Mouse (Mus musculus) gastrocnemius, postnatal 10 days (tissue): Measurements from ENCODE around the gene Sord. TPM values are rescaled to one million over a fixed set of nuclear protein-coding genes. Genes with fewer than 3 reads are reported as not detected.
A peak's percentile ranks its signal among the peaks of the same experiment; 100 is the strongest.
"Not testable (repeated sequence)": the region's sequence is repeated elsewhere in the genome, so short reads cannot be mapped to it uniquely, and the experiment has no call there.

Experiments
- DNase-seq: peaks from one replicate; pipeline ENCODE4 v3.0.0; 2021; ENCODE audit warnings: mixed read lengths
- long read RNA-seq, 2 experiments: library from polyadenylated mRNA; stranded (forward); transcript quantifications; one replicate each; pipeline ENCODE4 v2.0.0; 2021
- total RNA-seq, 2 experiments: library from RNA; stranded (reverse); gene quantifications; 2 replicates each; pipeline ENCODE4 v1.2.3; 2021

Gene Sord
- 10 to 100 TPM; 16.5 to 19.1 TPM for total RNA-seq
- long read RNA-seq, experiment 1, transcript Sord-201 (9 exons, 2,352 nt), result major isoform, 21 of 23 reads
- long read RNA-seq, experiment 1, partial matches to known transcripts, result 1 of 23 reads
- long read RNA-seq, experiment 1, other reads (novel, unspliced or antisense), result 1 of 23 reads
- long read RNA-seq, experiment 2, transcript Sord-201 (9 exons, 2,352 nt), result major isoform, 18 of 20 reads
- long read RNA-seq, experiment 2, partial matches to known transcripts, result 1 of 20 reads
- long read RNA-seq, experiment 2, other reads (novel, unspliced or antisense), result 1 of 20 reads

DNA sequence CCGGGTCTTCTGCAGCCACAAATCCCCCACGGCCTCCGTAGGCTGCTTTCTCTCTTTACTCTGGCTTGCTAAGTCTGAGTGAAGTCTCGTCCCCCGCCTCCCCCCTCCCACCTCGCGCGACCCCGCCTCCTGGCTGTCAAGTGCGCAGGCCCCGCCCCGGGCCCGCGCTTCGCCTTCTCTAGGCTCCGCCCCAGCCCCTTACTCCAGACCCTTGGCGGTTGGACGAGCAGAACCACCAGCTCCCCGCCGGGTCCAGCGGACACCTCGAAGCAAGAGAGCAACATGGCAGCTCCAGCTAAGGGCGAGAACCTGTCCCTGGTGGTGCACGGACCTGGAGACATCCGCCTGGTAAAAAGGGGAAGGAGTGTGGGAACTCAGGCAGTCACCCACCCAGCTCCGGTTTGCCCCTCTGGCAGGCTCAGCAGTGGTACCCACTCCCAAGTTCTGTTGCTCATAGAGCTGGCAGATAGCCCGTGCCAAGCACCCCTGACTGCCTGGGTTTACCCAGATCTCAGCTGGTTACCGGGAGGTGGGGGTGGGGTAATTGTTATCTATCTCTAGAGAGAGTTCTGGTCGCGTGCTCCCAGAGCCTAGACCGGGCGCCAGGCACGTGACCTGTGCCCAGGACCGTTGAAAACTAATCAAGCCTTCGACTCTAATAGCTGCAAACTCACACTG, at the start of gene Sord:
Gene Sord, plus strand, starts transcription at position 139 of the 678 bp plus-strand sequence.
- DNase-seq, result peak; percentile 75

DNA sequence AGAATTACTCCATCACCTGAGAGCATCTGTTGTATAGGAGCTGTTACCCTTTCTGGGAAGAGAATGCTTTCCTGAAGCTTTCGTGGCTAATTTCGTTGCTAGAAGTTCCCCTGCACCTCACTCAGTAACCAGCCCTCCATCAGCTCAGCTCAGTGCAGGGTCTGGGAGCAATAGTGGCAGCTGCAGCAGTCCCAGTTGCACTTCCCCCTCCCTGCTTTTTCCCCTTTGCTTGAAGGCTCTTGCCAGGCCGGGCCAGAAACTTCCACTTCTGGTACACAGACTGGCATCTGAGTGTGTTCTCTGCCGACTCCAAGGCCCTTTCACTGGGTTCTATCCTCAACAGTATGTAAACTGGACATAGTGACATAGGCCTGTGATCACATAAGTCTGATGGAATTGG, 49.5 kb upstream of the Sord start:
- no peak for DNase-seq

DNA sequence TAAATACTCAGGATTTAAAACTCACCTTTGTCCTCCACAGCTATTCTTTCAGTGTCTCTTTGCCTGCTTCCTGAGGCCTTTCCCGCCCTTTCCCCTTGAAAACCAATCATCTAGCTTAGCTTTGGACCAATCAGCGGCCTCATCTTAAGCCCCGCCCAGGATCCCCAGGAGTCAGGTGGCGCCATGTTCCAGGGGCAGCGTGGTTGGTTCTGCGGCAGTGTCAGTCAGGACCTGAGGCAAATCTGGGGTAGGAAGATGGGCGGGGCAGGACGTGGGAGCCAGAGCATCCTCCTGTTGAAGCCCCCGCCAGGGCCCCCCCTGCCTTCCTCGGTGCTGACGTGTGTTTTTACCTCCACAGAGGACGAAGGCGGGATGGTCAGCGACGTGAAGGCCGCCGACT, 48.4 kb upstream of the Sord start, which contains the start of the genes Patl2 and Terb2:
Gene Patl2, minus strand, starts transcription at position 84 of the 400 bp plus-strand sequence.
Gene Terb2, plus strand, starts transcription at position 167 of the 400 bp plus-strand sequence.
- DNase-seq, result no peak

DNA sequence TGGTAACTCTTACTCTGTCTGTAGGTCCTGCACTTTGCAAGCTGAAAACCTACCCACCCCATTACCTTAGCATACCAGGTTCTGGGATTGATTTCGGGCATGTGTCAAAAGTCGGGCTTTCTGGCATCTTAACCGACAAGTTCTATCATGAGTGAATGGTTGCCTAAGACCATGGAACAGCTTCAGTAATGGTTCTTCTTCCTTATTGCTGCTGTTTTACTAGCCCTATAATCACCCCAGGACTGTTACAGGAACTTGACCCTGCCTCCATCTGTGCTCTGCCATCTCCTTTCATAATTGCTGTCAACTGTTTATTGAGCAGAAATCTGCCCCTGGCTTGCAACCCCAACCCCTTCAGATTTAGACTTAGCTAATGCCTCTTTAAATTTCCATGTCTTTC, 47.8 kb upstream of the Sord start:
- no peak for DNase-seq

DNA sequence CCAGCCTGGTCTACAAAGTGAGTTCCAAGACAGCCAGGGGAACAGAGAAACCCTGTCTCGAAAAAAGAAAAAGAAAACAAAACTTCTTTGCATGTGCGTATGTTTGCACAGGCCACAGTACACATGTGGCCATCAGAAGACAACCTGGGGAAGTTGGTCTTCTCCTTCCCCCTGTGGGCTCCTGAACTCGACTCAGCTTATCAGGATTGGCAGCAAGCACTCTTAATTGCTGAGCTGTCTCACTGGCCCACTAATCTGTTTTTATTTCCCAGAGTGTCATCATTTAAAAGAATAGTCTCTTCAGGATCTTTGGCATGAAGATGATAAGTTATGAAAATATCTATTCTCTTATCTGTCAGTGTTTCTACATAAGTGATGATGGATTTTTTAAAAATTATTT, 42.7 kb upstream of the Sord start:
- no peak for DNase-seq

DNA sequence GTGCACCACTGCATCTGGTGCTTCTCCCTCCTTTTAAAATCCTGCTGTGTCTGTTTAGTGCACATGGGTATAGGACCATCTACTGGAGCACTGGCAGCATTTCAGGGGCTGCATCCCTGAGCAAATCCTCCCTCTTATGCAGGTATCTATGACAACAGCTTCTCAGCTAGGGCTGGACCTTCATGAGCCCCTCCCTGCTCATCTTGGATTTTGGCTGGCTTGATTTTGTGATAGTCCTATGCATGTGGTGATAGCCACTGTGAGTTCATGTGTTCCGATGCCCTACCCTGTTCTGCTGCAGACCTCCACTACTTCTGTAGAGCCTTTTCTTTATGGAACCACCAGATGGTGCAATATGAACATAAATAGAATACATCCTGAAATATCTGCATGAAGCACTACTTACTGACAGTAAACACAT, 40.0 kb upstream of the Sord start:
- DNase-seq, result no peak

DNA sequence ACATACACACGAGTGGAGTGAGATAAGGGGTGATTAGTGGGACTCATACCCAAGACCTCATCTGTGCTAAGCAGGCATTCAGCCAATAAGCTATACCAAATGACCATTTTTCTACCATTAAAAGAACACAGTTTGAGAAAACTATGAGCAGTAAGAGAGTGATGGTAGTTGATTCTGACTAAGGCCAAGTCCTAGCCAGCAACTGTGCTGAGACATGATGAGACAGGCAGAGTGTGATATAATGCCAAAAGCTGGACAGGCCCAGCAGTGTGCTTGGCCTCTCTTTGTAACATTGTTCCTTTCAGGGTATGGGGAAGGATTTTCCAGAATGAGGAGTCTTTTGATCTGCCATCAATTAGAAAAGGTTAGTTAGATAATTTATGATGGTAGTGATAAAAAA, 33.0 kb upstream of the Sord start:
- DNase-seq, result no peak

DNA sequence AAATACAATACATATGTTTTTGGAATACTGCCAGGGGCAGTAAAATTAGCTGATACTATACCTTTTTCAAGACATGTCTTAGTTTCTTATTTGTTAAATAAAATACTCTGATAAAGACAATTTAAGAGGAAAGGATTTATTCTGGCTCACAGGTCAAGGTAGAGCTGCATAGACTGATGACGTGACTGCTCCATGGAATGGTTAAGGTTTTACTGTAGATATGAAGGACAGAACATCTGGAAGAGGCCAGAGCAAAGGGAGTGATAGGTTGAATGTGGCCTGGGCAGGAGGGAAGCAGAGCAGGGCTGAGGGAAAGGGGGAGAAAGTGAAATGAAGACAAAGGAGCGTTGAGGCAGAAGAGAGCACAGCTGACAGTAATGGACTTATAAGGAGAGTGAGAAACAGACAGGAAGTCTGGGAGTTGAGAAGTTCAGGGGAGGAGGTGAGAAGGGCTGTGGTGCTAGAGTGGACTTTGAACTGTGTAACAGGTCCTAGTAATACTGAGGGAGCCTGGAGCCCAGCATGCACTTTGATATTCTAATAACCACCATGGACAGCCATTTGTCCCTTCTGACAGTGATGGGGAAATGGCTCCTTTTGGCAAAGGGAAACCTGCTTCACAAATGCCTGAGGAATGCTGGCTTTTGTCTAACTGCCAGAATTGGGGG, 28.0 kb upstream of the Sord start:
- DNase-seq, result no peak

DNA sequence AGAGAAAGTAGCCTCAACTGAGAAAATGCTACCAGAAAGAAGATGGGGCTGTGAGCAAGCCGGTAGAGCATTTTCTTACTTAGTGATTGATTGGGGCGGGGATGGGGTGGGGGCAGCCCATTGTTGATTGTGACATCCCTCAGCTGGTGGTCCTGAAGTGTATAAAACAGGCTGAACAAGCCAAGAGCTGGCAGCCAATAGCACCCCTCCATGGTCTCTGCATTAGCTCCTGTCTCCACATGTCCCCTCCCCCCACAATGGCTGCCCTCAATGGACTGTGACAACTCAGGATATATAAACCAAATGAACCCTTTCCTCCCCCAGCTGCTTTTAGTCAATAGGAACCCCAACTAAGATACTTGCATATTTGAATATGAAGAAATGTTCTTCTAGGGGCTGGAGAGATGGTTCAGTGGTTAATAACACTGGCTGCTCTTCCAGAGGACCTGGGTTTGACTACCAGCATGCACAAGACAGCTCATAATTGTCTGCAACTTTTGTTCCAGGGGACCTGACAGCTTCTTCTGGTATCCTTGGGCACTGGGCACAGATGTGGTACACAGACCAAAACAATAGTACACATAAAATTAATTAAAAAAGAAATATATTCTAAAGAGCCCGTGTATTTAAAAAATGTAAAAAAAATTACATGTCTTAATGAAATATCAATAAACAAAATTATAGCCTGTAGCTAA, 23.9 kb upstream of the Sord start:
- DNase-seq, result no peak

DNA sequence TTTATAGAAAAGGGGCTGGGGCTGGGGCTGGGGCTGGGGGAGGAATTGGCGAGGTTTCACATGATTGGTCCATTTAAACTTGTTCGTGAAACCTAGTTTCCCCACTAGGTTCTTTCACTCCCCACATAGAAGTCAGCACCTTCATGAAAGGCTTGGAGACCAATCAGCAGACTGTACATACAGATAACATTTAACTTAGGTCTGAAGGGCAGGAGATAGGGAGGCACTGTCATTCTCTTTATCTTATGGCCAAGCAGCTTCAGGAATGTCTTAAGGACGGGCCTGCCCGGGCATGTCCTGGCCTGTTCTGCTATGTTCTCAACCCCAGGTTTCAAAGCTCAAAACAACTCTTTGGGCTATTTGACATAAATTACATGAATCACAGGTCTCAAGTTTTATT, 17.5 kb upstream of the Sord start:
- not testable (repeated sequence) for DNase-seq

DNA sequence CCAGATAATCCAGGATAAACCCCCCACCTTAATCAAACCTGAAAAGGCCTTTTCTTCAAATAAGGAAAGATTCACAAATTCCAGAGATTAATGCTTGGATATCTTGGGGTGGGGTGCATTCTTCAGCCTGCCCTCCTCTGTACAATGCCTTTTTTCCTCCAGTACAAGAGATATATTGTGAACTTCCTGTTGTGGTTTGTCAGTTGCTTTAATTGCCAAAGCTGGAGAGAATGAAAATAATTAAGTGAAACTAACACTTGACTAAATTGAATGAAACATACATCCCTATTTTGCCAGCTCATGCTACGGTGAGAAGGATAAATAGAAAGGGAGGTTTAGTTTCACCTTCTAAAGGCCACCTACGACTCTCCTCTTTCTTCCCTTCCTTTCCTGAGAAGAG, 16.3 kb upstream of the Sord start:
- no peak for DNase-seq

DNA sequence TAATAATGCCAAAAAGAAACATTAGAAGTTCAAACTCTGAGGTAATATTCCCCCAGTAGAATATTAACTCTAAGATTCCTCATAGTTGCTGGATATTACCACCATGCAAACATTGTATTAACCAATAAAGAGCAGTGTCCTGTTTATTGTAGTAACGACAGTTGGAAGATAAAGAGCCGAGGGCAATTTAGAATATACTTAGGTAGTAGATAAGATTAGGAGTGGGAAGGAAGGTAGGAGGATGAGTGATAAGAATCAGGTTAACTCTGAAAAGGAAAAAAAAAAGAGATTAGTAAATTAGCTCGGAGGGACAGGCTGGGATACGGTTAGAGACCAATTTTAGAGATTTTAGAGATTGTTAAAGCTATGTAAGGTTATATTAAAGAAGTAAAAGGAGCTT, 13.2 kb upstream of the Sord start:
- DNase-seq, result no peak

DNA sequence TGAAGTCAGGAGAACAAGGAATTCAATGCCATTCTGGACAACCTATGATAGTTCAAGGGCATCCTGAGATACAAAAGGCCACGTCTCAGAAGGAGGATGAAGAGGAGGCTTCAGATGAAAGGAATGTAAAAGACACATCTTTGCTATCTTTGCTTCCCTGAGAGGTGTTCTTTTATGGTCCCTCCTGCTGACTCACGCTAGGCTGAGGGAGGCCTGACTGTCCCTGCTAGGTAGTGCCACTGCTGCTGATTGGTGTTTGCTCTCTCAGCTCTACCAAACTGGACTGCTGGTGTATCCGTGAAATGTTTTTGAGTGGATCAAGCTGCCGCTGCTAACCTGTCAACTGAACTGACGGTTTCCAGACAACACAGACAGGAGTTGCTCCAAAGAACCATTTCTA, 12.8 kb upstream of the Sord start:
- no peak for DNase-seq

DNA sequence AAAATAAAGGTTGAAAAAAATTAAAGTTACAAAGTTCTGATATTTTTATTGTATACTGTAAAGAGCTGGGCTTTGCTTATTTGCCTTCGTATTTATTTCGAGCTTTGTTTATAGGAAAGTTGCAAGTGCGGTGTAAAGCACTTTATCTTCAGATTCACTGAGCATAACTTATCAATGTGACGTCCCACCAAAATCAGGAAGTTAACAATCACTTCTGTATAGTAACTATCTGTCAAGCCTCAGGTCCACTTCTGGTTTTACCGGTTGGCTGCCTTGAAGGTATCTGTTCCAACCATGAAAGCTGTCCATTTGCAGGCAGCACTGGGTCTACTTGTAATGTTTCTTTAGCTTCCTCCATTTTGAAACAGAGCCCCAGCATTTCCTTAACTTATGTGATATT, 12.3 kb upstream of the Sord start:
- no peak for DNase-seq

DNA sequence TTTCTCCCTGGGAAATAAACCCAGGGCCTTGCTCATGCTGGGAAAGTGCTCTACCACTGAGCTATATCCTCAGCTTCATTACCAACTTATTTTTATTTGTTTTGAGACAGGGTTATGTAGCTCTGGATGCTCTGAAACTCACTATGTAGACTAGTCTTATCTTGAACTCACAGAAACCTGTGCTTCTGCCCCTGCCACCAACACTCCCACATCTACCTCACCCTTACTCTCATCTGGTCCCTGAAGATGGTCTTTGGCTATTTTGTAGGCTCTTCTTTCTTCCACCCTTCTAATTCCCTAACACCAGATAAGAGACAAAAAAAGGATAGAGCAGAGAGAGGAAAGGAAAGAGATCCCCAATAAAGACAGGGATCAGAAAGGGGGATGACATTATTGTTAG, 10.9 kb upstream of the Sord start:
- no peak for DNase-seq

DNA sequence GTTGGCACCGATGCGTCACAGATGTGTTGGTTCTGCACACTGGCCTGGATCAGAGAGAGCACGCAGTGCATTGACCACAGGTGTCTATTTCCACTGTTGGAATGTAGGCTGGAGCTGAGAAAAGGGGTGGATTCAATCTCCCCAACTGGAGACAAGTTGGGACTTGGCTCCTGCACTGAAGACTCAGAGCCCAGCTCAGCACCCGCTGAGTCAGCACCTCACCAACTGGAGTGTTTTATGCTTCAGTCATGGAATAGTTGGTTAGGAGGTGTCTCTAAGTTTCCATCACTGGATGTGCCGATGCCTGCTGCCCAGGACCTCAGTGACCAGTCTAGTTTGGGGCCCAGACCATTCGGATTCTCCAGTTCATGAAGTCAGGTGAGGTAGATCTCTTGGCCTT, 4.2 kb upstream of the Sord start:
- no peak for DNase-seq

DNA sequence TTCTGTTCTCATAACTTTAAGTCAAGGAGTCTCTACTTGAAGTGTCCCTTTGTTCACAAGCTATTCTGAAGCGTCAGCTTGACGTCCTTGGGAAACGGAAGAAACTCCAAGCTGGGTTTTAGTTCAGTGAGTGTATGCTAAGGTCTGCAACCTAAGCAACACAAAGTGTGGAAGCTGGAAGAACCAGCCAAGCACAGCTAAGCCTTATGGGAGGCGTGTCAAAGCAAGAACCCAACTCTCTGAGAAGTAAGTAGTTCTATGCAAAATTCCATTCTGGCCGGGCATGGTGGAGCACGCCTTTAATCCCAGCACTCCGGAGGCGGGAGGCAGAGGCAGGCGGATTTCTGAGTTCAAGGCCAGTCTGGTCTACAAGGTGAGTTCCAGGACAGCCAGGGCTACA, 2.9 kb upstream of the Sord start:
- DNase-seq, result no peak

DNA sequence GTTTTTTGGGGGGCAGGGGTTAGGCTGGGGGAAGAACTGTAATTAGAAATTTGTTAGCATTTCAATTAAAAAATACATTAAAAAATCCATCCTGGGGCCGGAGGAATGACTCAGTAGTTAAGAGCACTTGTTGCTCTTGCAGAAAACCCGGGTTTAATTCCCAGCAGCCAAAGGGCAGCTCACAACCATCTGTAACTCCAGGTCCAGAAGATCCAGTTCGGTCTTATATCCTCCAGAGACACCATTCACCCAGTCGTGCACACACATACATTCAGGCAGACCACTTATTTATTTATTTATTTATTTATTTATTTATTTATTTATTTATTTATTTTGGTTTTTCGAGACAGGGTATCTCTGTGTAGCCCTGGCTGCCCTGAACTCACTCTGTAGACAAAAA, 1.2 kb upstream of the Sord start:
- DNase-seq, result no peak

DNA sequence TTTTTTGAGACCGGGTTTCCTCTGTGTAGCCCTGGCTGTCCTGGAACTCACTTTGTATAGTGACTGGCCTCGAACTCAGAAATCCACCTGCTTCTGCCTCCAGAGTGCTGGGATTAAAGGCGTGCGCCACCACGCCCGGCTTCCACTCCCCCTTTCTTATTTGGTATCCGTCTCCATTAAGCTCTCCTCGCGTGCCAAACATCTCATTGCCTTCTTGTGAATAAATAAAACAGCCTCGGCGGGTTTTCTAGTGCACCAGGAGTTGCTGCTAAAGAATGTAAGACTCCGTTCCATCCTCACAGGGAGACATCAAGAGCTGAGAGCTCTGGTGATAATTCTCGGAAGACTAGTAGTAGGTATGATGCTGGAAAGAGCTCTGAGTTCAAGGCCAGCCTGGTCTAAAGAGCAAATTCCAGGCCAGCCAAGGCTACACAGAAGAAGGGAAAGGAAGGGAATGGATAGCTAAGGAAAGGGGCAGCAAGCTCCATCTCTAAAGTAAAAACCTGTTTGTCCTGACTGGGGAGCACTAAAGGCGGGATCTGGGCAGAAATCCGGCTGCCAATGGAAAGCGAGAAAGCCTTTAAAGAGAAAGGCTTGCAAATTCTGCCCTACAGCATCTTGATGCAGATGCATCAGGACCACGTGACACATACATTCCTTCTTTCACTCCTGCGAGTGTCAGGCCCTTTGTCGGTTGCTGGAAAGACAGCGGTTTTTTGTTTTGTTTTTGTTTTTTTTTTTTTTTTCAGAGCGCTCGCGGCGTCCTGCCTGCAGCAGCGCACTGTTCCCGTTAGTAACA, 591 bp upstream of the Sord start:
- DNase-seq, result peak; percentile 13

DNA sequence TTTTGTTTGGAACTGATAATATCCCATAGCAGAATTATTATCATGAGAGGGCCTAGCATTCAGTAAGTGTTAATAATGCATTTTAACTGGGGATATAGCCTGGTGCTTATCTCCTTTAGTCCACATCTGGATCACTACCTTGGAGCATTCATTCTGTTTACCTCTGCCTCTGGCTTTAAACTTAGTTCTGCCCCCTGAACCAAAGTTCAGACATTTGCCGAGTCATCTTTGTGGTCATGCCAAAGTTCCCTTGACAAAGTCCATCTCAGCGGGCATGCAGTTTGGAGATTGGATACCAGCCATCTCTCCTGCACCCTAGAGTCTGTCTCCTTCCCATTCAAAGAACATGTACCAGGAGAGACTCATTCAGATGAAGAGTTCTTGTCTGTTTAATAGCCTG, 876 bp downstream of the Sord start:
- DNase-seq, result no peak

DNA sequence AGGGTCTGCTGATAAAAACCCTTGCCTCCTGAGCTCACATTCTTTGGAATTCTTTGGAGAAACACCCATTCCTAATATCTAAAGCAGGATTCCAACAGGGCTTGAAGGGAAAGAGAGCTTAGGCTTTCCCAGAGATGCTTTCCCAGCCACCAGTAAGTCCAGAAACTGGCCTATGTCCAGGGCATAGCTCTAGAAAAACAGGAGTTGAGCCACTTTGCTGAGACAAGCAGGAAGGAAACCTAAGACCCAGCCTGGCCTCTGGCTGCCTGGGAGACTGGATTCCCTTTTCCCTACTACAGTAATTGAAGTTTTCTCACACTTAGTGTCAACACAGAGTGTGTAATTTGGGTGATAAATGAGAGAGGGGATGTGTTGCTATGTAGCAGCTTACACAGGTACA, 1.8 kb downstream of the Sord start:
- DNase-seq, result no peak

DNA sequence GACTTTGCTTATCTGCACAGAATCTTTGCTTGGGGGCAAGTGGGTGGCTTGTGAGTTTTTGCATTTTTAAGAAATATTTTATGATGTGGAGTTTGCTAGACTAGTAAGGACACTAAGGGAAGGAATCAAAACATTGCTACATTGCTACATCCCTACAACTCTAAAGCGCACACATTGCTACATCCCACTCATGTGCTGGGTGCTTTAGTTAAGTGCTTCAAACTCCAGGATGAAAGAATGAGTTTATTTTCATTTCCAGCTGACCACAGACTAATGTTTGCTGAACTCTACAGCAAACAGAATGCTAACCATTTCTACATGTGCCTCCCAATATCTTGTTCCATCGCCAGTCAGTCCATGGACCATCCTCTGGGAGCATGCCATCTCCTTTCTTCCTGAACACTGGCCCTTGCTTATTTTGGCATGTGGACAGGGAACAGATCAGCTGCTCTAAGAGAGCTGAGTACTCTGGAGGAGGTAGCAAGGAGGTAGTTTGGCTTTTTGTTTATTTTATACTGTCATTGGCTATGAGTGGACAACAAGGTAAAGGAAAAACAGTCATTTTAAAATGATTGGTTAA, 3.4 kb downstream of the Sord start:
- no peak for DNase-seq
